Comparison of ENCODE assay signal across 8 mouse cellular contexts in the genomic region with DNA sequence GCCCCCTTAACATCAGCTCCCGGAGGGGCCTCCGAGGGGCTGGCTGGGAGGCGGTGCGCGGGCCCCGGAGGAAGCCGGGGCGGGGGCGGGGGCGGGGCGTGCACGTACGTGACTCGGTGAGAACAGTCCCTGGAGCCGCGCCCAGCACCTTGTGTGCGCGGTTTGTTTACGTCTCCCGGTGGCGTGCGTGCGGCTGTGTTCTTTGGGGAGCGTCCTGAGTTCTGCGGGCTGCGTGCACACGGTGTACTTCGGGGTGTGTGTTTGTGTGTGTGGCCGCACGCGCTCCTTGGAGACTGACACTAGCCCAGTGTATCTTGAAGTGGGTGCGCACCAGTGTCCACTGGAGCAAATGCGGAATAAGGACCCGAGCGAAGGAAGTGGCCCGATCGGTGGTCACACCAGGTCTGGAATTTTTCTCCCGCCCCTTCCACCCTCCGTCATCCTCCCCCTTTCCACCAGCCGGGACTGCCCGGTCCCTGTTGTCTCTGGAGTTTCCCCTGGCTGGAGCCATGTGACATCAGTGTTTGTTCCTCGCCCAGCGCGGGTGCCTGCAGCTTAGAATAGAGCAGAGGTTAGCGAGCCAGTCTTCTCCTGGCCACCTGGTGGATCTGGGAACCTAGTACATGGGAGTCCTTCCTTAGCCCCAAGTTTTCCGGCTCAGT. TPM values are rescaled to one million over a fixed set of nuclear protein-coding genes. Genes with fewer than 3 reads are reported as not detected.
A peak's percentile ranks its signal among the peaks of the same experiment; 100 is the strongest.
DNase-seq lines count a peak whose midpoint lies in the region; ATAC-seq and TF ChIP-seq lines count a peak whose summit lies in the region.

No protein-coding gene starts in this region.

- 0 out of 2 replicates have a peak, but pooled peaks cover 4% of the 10 kb centered on the region for H3K4me1 ChIP-seq in neural tube, embryonic 11.5 days (ENCODE audit: control insufficient read depth, insufficient read depth, low read length)
- H3K4me1 ChIP-seq in hindbrain, embryonic 16.5 days (ENCODE audit: control insufficient read depth, insufficient read depth, low read depth, low read length) = peaks cover 10% of the 10 kb centered on the region
- H3K4me1 ChIP-seq in liver, embryonic 11.5 days (replicated peaks; ENCODE audit: control insufficient read depth, insufficient read depth, low read length) = peaks cover 30% of the 10 kb centered on the region
- H3K4me1 ChIP-seq in thymus, adult 2 months (replicated peaks; ENCODE audit: control insufficient read depth, insufficient read depth, low read length) = peaks cover 25% of the 10 kb centered on the region

- H3K9ac ChIP-seq in neural tube, embryonic 11.5 days (ENCODE audit: low read length) = peak overlapping the region; percentile 71
- H3K9ac ChIP-seq in hindbrain, embryonic 16.5 days (ENCODE audit: low read depth, low read length) = peak overlapping the region; percentile 78
- H3K9ac ChIP-seq in liver, embryonic 11.5 days (ENCODE audit: low read depth, low read length) = peak overlapping the region; percentile 80

- peak; percentile 23; the same call in 1 of the 2 replicates for TF ChIP-seq POLR2A in thymus, adult 2 months (IDR thresholded peaks at IDR 0.05; ENCODE audit: control insufficient read depth, extremely low read depth, insufficient read depth, low read length, poor library complexity)

- H3K27me3 ChIP-seq in neural tube, embryonic 11.5 days (ENCODE audit: control insufficient read depth, insufficient read depth, low read length) = peaks cover 3% of the 10 kb centered on the region; the same call in 1 of the 2 replicates
- H3K27me3 ChIP-seq in hindbrain, embryonic 16.5 days (replicated peaks; ENCODE audit: control insufficient read depth, insufficient read depth, low read length) = no peaks in the 10 kb centered on the region; the same call in 1 of the 2 replicates
- no peaks in the 10 kb centered on the region for H3K27me3 ChIP-seq in liver, embryonic 11.5 days (replicated peaks; ENCODE audit: control insufficient read depth, insufficient read depth, low read length)
- H3K27me3 ChIP-seq in thymus, adult 2 months (ENCODE audit: control insufficient read depth, insufficient read depth, low read length) = no peaks in the 10 kb centered on the region

- H3K36me3 ChIP-seq in neural tube, embryonic 11.5 days (ENCODE audit: control insufficient read depth, insufficient read depth, low read length) = no peaks in the 10 kb centered on the region
- no peaks in the 10 kb centered on the region for H3K36me3 ChIP-seq in hindbrain, embryonic 16.5 days (ENCODE audit: control insufficient read depth, insufficient read depth, low read length)
- H3K36me3 ChIP-seq in liver, embryonic 11.5 days (ENCODE audit: control insufficient read depth, insufficient read depth, low read length) = no peaks in the 10 kb centered on the region
- no peaks in the 10 kb centered on the region for H3K36me3 ChIP-seq in thymus, adult 2 months (ENCODE audit: control insufficient read depth, insufficient read depth, low read length)

- peak overlapping the region; percentile 80 for H3K27ac ChIP-seq in neural tube, embryonic 11.5 days (ENCODE audit: low read depth, low read length)
- H3K27ac ChIP-seq in hindbrain, embryonic 16.5 days (ENCODE audit: low read depth, low read length) = peak overlapping the region; percentile 71
- H3K27ac ChIP-seq in liver, embryonic 11.5 days (ENCODE audit: low read depth, low read length) = peak overlapping the region; percentile 93
- peak overlapping the region; percentile 50; the same call in 1 of the 2 replicates for H3K27ac ChIP-seq in thymus, adult 2 months (ENCODE audit: control insufficient read depth, insufficient read depth, low read length)

- under 1% methylated on average over 42 of the region's 46 CpGs for WGBS in neural tube, embryonic 11.5 days
- WGBS in hindbrain, embryonic 16.5 days = 2% methylated on average over 39 of the region's 46 CpGs
- WGBS in liver, embryonic 11.5 days = under 1% methylated on average over 46 of the region's 46 CpGs
- 2% methylated on average over 46 of the region's 46 CpGs for WGBS in thymus, adult 2 months

- H3K9me3 ChIP-seq in neural tube, embryonic 11.5 days (ENCODE audit: control insufficient read depth, low read length) = no peaks in the 10 kb centered on the region
- H3K9me3 ChIP-seq in hindbrain, embryonic 16.5 days (ENCODE audit: control insufficient read depth, low read length) = no peaks in the 10 kb centered on the region
- H3K9me3 ChIP-seq in liver, embryonic 11.5 days (ENCODE audit: control insufficient read depth, low read length) = no peaks in the 10 kb centered on the region

- peak; percentile 41 for DNase-seq in neural tube, embryonic 11.5 days (ENCODE audit: low spot score)
- no peak for DNase-seq in neural tube, embryonic 10.5 days (ENCODE audit: extremely low spot score, low spot score)
- DNase-seq in c-Kit-negative CD71-positive TER-119-positive erythroid progenitor cells, embryonic 14.5 days (ENCODE audit: low read depth, low spot score) = peak; percentile 36
- DNase-seq in gastrocnemius, adult 8-10 months (ENCODE audit: low spot score in 2 of 2) = peak; percentile 65 to 71
- peak; percentile 75 for DNase-seq in liver, embryonic 11.5 days (ENCODE audit: low spot score)
- peak; percentile 63 to 84 for DNase-seq in monocyte, adult 2 months (ENCODE audit: low read depth in 1 of 2, low spot score in 2 of 2)
- peak; percentile 76 for DNase-seq in thymus, adult 2 months

- ATAC-seq in neural tube, embryonic 11.5 days (ENCODE audit: insufficient read depth, low FRiP score, low TSS enrichment) = peak; percentile 54
- peak; percentile 64 for ATAC-seq in hindbrain, embryonic 16.5 days
- ATAC-seq in liver, embryonic 11.5 days (replicated peaks; ENCODE audit: low FRiP score) = peak; percentile 87

- TF ChIP-seq CTCF in thymus, adult 2 months (IDR thresholded peaks at IDR 0.05; ENCODE audit: borderline replicate concordance, control insufficient read depth, extremely low read depth, insufficient read depth, low read length, poor library complexity) = no peak; the same call in 1 of the 2 replicates

- H3K4me3 ChIP-seq in neural tube, embryonic 11.5 days (ENCODE audit: low read depth, low read length) = peak overlapping the region; percentile 77
- H3K4me3 ChIP-seq in hindbrain, embryonic 16.5 days (ENCODE audit: low read length) = peak overlapping the region; percentile 53
- peak overlapping the region; percentile 81 for H3K4me3 ChIP-seq in liver, embryonic 11.5 days (ENCODE audit: low read depth, low read length)
- peak overlapping the region; percentile 92 for H3K4me3 ChIP-seq in thymus, adult 2 months (ENCODE audit: control insufficient read depth, insufficient read depth, low read length)

- peak overlapping the region; percentile 99 for H3K4me2 ChIP-seq in neural tube, embryonic 11.5 days (ENCODE audit: low read depth)
- H3K4me2 ChIP-seq in hindbrain, embryonic 16.5 days (ENCODE audit: low read length) = peak overlapping the region; percentile 85
- peak overlapping the region; percentile 92 for H3K4me2 ChIP-seq in liver, embryonic 11.5 days

RNA-seq across cellular contexts. Expression of gene Maff, which starts 1.6 kb away (rescaled TPM):
- polyA plus RNA-seq in neural tube, embryonic 11.5 days (2014; fragmentation: Nextera tagmentation; extraction: Ambion mirVana) = 1.2 and 2.9 TPM in 2 replicates
- 1 to 10 TPM; 2.4 to 6.3 (median 4.3) TPM for total RNA-seq in gastrocnemius, adult 8-10 months (2022)
- 1.1 and 1.2 TPM in 2 replicates for polyA plus RNA-seq in hindbrain, embryonic 16.5 days (2015; fragmentation: Nextera tagmentation; extraction: Ambion mirVana)
- 3.1 and 3.5 TPM in 2 replicates for polyA plus RNA-seq in liver, embryonic 11.5 days (2014; fragmentation: Nextera tagmentation; extraction: Ambion mirVana)
- 7.4 and 8.1 TPM in 2 replicates for polyA plus RNA-seq in thymus, adult 2 months (2012; rRNA removed)

RNA-seq across cellular contexts. Expression of gene Pla2g6, which starts 19.8 kb away (rescaled TPM):
- polyA plus RNA-seq in neural tube, embryonic 11.5 days (2014; fragmentation: Nextera tagmentation; extraction: Ambion mirVana) = 21.9 and 22.9 TPM in 2 replicates
- 10 to 100 TPM; 17.3 to 22.2 (median 18.0) TPM for total RNA-seq in gastrocnemius, adult 8-10 months (2022)
- 23.0 and 29.3 TPM in 2 replicates for polyA plus RNA-seq in hindbrain, embryonic 16.5 days (2015; fragmentation: Nextera tagmentation; extraction: Ambion mirVana)
- 27.7 and 28.1 TPM in 2 replicates for polyA plus RNA-seq in liver, embryonic 11.5 days (2014; fragmentation: Nextera tagmentation; extraction: Ambion mirVana)
- 65.2 and 71.4 TPM in 2 replicates for polyA plus RNA-seq in thymus, adult 2 months (2012; rRNA removed)

RNA-seq across cellular contexts. Expression of gene Tmem184b, which starts 55.4 kb away (rescaled TPM):
- polyA plus RNA-seq in neural tube, embryonic 11.5 days (2014; fragmentation: Nextera tagmentation; extraction: Ambion mirVana) = 51.2 and 52.9 TPM in 2 replicates
- total RNA-seq in gastrocnemius, adult 8-10 months (2022) = 10 to 100 TPM; 18.6 to 28.1 (median 21.8) TPM
- 42.4 and 54.9 TPM in 2 replicates for polyA plus RNA-seq in hindbrain, embryonic 16.5 days (2015; fragmentation: Nextera tagmentation; extraction: Ambion mirVana)
- polyA plus RNA-seq in liver, embryonic 11.5 days (2014; fragmentation: Nextera tagmentation; extraction: Ambion mirVana) = 36.4 and 38.8 TPM in 2 replicates
- polyA plus RNA-seq in thymus, adult 2 months (2012; rRNA removed) = 225 and 303 TPM in 2 replicates
